Mouse (Mus musculus) midbrain, embryonic 12.5 days (tissue): ENCODE data around the gene Mier3. TPM values are rescaled to one million over a fixed set of nuclear protein-coding genes. Genes with fewer than 3 reads are reported as not detected.

Source experiments
- ATAC-seq: fragments of 200-750 bp; cut with Nextera tagmentation; 2 replicates; pipeline ENCODE4 v1.8.0; 2017; ENCODE audit warnings: low read depth, moderate TSS enrichment, moderate library complexity; ENCODE audit not compliant: low FRiP score
- H3K27ac ChIP-seq: fragments of 300-500 bp; sonication (generic); replicated peaks from 2 replicates; pipeline ENCODE4 v1.5.1; 2016; ENCODE audit warnings: mild to moderate bottlenecking
- H3K27me3 ChIP-seq: fragments of 300-500 bp; sonication (generic); 2 replicates; pipeline ENCODE4 v1.6.1; 2016; ENCODE audit warnings: mild to moderate bottlenecking
- H3K36me3 ChIP-seq: fragments of 300-500 bp; sonication (generic); 2 replicates; pipeline ENCODE4 v1.6.1; 2016
- H3K4me1 ChIP-seq: fragments of 300-500 bp; sonication (generic); 2 replicates; pipeline ENCODE4 v1.6.1; 2016
- H3K4me2 ChIP-seq: fragments of 300-500 bp; sonication (generic); replicated peaks from 2 replicates; pipeline ENCODE4 v1.6.1; 2016; ENCODE audit warnings: mild to moderate bottlenecking, moderate library complexity
- H3K4me3 ChIP-seq: fragments of 300-500 bp; sonication (generic); 2 replicates; pipeline ENCODE4 v1.5.1; 2016; ENCODE audit warnings: mild to moderate bottlenecking
- H3K9ac ChIP-seq: fragments of 300-500 bp; sonication (generic); replicated peaks from 2 replicates; pipeline ENCODE4 v1.6.1; 2016; ENCODE audit warnings: mild to moderate bottlenecking, moderate library complexity
- H3K9me3 ChIP-seq: fragments of 300-500 bp; sonication (generic); 2 replicates; pipeline ENCODE4 v1.6.1; 2016; ENCODE audit warnings: mild to moderate bottlenecking
- WGBS: fragments of 180-500 bp; shearing (Covaris S2); methylation state at CpG from one replicate; pipeline ENCODE4 v1.1.7; 2016; 5-methylcytosine and 5-hydroxymethylcytosine counted together
- polyA plus RNA-seq: library from polyadenylated mRNA; unstranded; fragments of >200 nt; fragmentation: Nextera tagmentation; extraction: Ambion mirVana; gene quantifications from 2 replicates; pipeline ENCODE4 v1.2.1, GENCODE M21; 2016

Gene Mier3
- 25.6 and 26.0 TPM in 2 replicates for polyA plus RNA-seq

- Histone ChIP-seq H3K36me3 (no peaks in the 10 kb centered on the region), H3K9ac (no peak within 1 kb of the TSS), H3K9me3 (no peaks in the 10 kb centered on the region), H3K4me3 (no peak within 1 kb of the TSS), H3K27me3 (peaks cover 6% of the 10 kb centered on the region), H3K27ac (no peak within 1 kb of the TSS), H3K4me2 (no peak within 1 kb of the TSS), H3K4me1 (no peaks in the 10 kb centered on the region)
- WGBS = 84% methylated on average over 4 of the region's 4 CpGs
- no peak for ATAC-seq
Observed at GRCm38 (mm10) chr13:111680679-111681078, at the start of gene Mier3. Gene Mier3, plus strand, starts transcription at chr13:111680979.

GRCm38 (mm10) chr13:111634163-111635160 is 46.3 kb upstream of the Mier3 start:
- 87% methylated on average over 14 of the region's 16 CpGs for WGBS
- no peak for ATAC-seq

GRCm38 (mm10) chr13:111640319-111640718 is 40.5 kb upstream of the Mier3 start:
- WGBS = 78% methylated on average over 6 of the region's 6 CpGs
- Histone ChIP-seq H3K27me3 (no peaks in the 10 kb centered on the region), H3K4me2 (no peak overlapping the region), H3K9ac (no peak overlapping the region), H3K4me1 (no peaks in the 10 kb centered on the region), H3K36me3 (no peaks in the 10 kb centered on the region), H3K27ac (no peak overlapping the region), H3K4me3 (no peak overlapping the region), H3K9me3 (0 out of 2 replicates have a peak, but pooled peaks cover 6% of the 10 kb centered on the region)
- ATAC-seq = no peak

More at GRCm38 (mm10) chr13:111634163-111635160, 46.3 kb upstream of the Mier3 start:
- Histone ChIP-seq H3K27ac (no peak overlapping the region), H3K4me2 (no peak overlapping the region), H3K9me3 (0 out of 2 replicates have a peak, but pooled peaks cover 6% of the 10 kb centered on the region), H3K4me3 (no peak overlapping the region), H3K9ac (no peak overlapping the region), H3K36me3 (no peaks in the 10 kb centered on the region), H3K27me3 (no peaks in the 10 kb centered on the region), H3K4me1 (no peaks in the 10 kb centered on the region)

GRCm38 (mm10) chr13:111643636-111644035 is 37.1 kb upstream of the Mier3 start:
- Histone ChIP-seq H3K9me3 (no peaks in the 10 kb centered on the region), H3K27me3 (no peaks in the 10 kb centered on the region), H3K27ac (no peak overlapping the region), H3K4me3 (no peak overlapping the region), H3K4me1 (no peaks in the 10 kb centered on the region), H3K36me3 (no peaks in the 10 kb centered on the region), H3K4me2 (no peak overlapping the region), H3K9ac (no peak overlapping the region)
- whole genome bisulfite sequencing = 83% methylated on average over 2 of the region's 2 CpGs
- no peak for ATAC-seq

- Histone ChIP-seq H3K9ac (no peak overlapping the region), H3K4me1 (no peaks in the 10 kb centered on the region), H3K4me2 (no peak overlapping the region), H3K36me3 (no peaks in the 10 kb centered on the region), H3K9me3 (0 out of 2 replicates have a peak, but pooled peaks cover 5% of the 10 kb centered on the region), H3K27ac (no peak overlapping the region), H3K27me3 (no peaks in the 10 kb centered on the region), H3K4me3 (no peak overlapping the region)
- 90% methylated on average over 9 of the region's 9 CpGs for WGBS
- no peak for ATAC-seq
Observed at GRCm38 (mm10) chr13:111646204-111646603, 34.6 kb upstream of the Mier3 start.

GRCm38 (mm10) chr13:111647279-111647678 is 33.5 kb upstream of the Mier3 start:
- H3K4me1 ChIP-seq = no peaks in the 10 kb centered on the region
- no peak overlapping the region for H3K9ac ChIP-seq
- no peaks in the 10 kb centered on the region for H3K27me3 ChIP-seq
- 91% methylated on average over 4 of the region's 4 CpGs for WGBS
- no peak overlapping the region for H3K27ac ChIP-seq
- no peak overlapping the region for H3K4me2 ChIP-seq
- ATAC-seq = no peak
- H3K9me3 ChIP-seq = 0 out of 2 replicates have a peak, but pooled peaks cover 5% of the 10 kb centered on the region
- no peaks in the 10 kb centered on the region for H3K36me3 ChIP-seq
- no peak overlapping the region for H3K4me3 ChIP-seq

GRCm38 (mm10) chr13:111651020-111651419 is 29.8 kb upstream of the Mier3 start:
- Histone ChIP-seq H3K27me3 (no peaks in the 10 kb centered on the region), H3K9me3 (0 out of 2 replicates have a peak, but pooled peaks cover 5% of the 10 kb centered on the region), H3K4me2 (no peak overlapping the region), H3K4me1 (no peaks in the 10 kb centered on the region), H3K27ac (no peak overlapping the region), H3K36me3 (no peaks in the 10 kb centered on the region), H3K9ac (no peak overlapping the region), H3K4me3 (no peak overlapping the region)
- WGBS = 56% methylated on average over 6 of the region's 6 CpGs
- no peak for ATAC-seq

- no peaks in the 10 kb centered on the region for H3K36me3 ChIP-seq
- H3K27ac ChIP-seq = no peak overlapping the region
- H3K4me2 ChIP-seq = no peak overlapping the region
- H3K9ac ChIP-seq = no peak overlapping the region
- no peak for ATAC-seq
- H3K4me3 ChIP-seq = no peak overlapping the region
- no peaks in the 10 kb centered on the region for H3K27me3 ChIP-seq
- no peaks in the 10 kb centered on the region for H3K9me3 ChIP-seq
- no peaks in the 10 kb centered on the region for H3K4me1 ChIP-seq
- 88% methylated on average over 4 of the region's 4 CpGs for WGBS
Observed at GRCm38 (mm10) chr13:111655273-111655672, 25.5 kb upstream of the Mier3 start.

- Histone ChIP-seq H3K9ac (no peak overlapping the region), H3K9me3 (no peaks in the 10 kb centered on the region)
Observed at GRCm38 (mm10) chr13:111655856-111656255, 24.9 kb upstream of the Mier3 start.

GRCm38 (mm10) chr13:111656309-111656708 is 24.5 kb upstream of the Mier3 start:
- Histone ChIP-seq H3K9ac (no peak overlapping the region), H3K27ac (no peak overlapping the region), H3K4me1 (no peaks in the 10 kb centered on the region), H3K36me3 (no peaks in the 10 kb centered on the region), H3K9me3 (no peaks in the 10 kb centered on the region), H3K27me3 (no peaks in the 10 kb centered on the region), H3K4me3 (no peak overlapping the region), H3K4me2 (no peak overlapping the region)
- ATAC-seq = no peak
- WGBS = 82% methylated on average over 10 of the region's 10 CpGs

More at GRCm38 (mm10) chr13:111655856-111656255, 24.9 kb upstream of the Mier3 start:
- no peak overlapping the region for H3K4me3 ChIP-seq
- no peaks in the 10 kb centered on the region for H3K4me1 ChIP-seq
- no peak overlapping the region for H3K27ac ChIP-seq
- H3K36me3 ChIP-seq = no peaks in the 10 kb centered on the region
- H3K27me3 ChIP-seq = no peaks in the 10 kb centered on the region
- no peak for ATAC-seq
- WGBS = 83% methylated on average over 2 of the region's 2 CpGs
- no peak overlapping the region for H3K4me2 ChIP-seq

- no peak for ATAC-seq
- Histone ChIP-seq H3K9me3 (no peaks in the 10 kb centered on the region), H3K27ac (no peak overlapping the region), H3K4me1 (no peaks in the 10 kb centered on the region), H3K27me3 (no peaks in the 10 kb centered on the region), H3K4me3 (no peak overlapping the region), H3K9ac (no peak overlapping the region), H3K36me3 (no peaks in the 10 kb centered on the region), H3K4me2 (no peak overlapping the region)
- WGBS = 75% methylated on average over 3 of the region's 3 CpGs
Observed at GRCm38 (mm10) chr13:111656769-111657168, 24.0 kb upstream of the Mier3 start.

- no peaks in the 10 kb centered on the region for H3K4me1 ChIP-seq
- no peaks in the 10 kb centered on the region for H3K36me3 ChIP-seq
- H3K9ac ChIP-seq = no peak overlapping the region
- H3K27me3 ChIP-seq = no peaks in the 10 kb centered on the region
- no peak overlapping the region for H3K4me2 ChIP-seq
- no peak overlapping the region for H3K27ac ChIP-seq
- ATAC-seq = no peak
- no peaks in the 10 kb centered on the region for H3K9me3 ChIP-seq
- H3K4me3 ChIP-seq = no peak overlapping the region
- WGBS = 76% methylated on average over 12 of the region's 12 CpGs
Observed at GRCm38 (mm10) chr13:111658501-111659280, 22.1 kb upstream of the Mier3 start.
